Mouse (Mus musculus) testis, postnatal 14 days (tissue): ENCODE measurements around the gene Gorasp2.

Experiments used
- DNase-seq: peaks from one replicate; pipeline ENCODE4 v3.0.0; 2021; ENCODE audit warnings: low spot score

The Gorasp2 gene

DNA sequence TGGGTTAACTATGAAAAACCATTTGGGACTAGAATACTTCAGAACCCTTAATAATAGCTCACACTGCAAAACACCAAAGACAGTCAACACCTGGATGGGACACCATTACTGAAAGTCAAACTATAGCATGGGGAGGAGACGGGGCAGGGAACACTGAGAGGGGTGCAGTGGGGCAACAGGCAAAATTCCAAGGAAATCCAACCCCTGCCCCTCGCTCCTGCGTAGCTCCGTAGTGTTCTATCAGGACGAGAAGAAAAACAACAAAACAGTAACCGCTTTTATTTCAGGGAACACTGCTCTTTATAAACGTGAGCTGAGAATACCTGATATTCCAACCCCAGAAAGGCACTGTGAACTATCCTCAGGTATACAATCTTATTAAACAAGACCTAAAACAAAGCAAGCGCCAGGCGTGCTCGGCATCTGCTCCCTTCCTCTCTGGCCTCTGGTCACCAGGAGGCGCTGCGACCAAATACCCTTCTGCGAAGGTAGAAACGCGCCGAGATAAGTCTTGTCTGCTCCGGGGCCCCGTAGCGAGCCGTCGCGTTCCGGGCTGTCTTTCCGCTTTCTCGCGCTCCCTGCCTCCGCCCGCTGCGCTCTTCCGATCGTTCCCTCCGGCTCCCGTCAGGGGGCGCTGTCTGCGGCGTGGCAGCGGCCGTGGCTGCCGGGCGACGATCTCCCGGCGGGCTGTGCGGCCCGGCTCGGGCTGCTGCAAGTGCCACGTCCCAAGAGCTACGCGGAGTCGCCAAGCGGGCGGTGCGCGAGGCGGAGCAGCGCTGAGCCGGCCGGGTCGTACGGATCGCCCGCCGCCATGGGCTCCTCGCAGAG is at the start of gene Gorasp2:
TSS of gene Gorasp2 (plus strand) at position 690 of the 828 bp plus-strand sequence.
- peak; percentile 94 for DNase-seq

DNA sequence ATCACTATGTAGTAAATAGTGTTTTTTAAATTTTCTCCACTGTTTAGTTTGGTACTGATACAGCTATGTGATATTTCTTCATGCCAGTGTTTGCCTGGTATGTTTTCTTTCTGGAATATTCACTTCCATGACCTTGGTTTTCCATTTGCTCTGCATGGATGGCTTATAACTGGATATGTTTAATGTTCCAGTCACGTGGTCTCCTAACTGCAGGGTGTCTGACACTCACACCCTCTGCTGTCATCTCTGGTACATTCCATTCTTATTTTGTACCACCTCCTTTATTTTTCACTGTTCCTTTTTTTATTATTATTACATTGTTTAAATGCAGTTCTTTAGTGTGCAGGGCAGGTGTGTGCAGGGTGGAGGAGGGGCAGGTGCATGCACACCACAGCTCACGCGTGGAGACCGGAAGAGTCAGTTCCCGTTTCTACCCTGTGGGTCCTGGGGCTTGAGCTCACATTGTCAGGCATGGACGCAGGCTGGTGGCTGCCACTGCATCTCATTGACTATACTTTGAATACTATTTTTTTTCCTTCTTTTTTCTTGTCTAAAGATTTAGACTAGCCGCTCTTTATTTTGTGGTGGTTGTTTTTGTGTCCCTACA is 46.5 kb upstream of the Gorasp2 start:
- no peak for DNase-seq

DNA sequence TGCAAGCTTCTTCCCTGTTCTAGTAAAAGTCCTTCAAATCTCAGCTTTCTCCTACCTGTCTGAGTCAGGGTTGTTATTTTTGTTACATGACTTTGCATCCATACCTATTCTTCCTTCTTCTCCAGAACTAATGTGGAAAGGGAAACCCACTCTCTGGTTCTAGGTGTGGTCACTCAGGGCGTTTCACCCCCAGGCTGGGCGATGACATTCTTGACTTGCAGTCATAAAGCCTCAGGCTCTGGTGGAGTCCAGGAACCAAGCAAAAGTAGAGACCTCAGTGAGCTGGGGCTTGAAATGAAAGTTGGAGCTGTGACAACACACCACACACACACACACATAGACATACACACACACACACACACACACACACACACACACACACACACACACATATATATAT is 45.3 kb upstream of the Gorasp2 start:
- DNase-seq = no peak

DNA sequence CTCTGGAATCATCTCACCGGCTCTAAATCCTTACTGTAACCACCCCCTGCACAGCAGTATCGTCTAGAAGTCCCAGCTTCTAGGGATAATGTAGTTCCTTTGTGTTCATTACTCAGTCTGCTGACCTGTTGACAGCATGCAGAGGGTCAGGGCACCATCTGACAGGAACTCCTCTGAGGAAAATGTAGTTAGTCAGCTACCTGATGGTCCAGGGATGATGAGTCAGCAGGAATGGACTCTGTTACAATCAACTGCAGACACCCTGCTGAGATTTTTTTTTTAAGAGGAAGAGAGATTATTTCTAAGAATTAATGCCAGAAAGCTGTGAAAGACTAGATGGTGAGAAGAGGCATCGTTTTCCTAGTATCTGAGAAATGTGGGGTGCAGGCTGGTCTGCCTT is 44.8 kb upstream of the Gorasp2 start:
- no peak for DNase-seq

DNA sequence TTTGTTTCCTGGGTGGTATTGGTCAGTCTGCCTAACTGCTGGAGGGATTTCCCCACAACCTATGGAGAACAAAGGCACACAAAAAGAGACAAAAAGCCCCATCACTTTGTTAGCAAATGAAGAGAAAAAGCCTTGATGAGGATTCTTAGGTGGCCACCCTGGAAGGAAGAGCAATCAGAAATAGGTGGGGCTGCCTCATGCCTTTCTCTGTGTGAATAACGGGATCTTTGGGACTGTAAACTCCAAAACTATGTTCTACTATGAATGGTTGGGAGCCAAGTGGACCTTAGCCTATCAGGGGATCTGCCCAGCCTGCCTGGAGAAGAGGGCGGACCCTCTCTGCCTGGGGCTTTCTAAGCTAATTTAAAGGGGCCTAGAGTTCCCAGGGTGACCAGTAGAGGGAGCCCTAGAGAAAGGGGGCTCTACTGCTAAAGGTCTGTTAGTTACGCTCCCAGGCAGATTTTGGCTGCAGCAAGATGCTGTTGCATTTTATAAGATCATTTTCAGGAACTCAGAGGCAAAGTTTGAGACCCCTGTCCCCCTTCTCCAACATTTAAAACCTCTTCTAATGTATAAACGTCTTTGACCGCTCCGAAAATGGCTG is 42.0 kb upstream of the Gorasp2 start:
- peak; percentile 33 for DNase-seq

DNA sequence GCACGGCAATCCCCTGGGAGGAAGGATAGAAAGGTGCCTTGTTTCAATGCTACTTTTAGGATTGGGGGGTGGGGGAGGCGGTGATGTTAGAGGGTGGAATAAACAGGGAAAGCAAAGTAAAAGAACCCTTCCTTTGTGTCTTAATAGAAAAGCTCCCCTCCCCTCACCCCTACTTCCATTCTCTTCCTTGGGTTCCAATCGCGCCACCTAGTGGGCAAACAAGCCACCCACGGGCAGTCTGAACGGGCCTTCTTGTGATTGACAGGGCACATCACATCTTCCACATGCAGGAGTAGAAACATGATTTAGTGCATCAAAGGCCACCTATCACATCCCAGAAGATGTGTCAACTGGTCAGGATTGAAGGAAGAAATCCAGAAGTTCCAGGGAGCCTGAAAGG is 41.2 kb upstream of the Gorasp2 start:
- peak; percentile 81 for DNase-seq

DNA sequence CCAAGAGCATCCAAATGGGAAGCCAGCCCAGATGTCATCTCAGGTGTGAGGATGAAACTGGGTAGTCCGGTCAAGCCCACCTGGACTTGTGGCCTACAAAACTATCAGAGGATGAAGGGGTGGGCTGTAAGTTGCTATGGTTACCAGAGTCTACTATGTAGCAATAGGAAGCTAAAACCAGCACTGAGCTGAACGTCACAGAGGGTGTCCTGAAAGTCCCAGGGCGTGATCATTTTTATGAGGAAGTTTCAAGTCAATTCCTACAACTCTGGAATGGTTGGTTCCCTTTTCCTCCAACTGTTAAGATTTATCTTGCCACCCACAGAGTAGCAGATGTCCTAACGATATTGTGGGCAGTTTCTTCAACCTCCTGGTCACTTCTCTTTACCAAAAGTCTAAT is 39.1 kb upstream of the Gorasp2 start:
- DNase-seq = no peak

DNA sequence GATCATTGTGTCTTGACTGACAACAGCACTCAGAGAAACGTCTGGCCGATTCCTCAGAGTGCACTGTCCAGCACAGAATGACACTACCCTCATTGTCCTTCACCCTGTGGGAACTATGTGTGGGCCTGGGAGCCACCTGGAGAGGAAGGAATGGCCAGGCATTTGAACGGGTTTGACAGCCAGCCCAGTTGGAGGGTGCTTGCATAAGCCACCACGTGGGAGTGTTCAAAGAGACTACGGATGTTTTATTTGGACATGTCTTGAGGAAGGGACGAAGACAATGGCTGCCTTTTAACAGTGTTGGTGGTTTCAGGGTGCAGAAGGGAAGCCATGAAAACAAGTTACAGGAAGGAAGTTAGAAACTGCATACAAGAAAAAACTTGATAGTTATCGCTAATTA is 35.6 kb upstream of the Gorasp2 start:
- DNase-seq = no peak

DNA sequence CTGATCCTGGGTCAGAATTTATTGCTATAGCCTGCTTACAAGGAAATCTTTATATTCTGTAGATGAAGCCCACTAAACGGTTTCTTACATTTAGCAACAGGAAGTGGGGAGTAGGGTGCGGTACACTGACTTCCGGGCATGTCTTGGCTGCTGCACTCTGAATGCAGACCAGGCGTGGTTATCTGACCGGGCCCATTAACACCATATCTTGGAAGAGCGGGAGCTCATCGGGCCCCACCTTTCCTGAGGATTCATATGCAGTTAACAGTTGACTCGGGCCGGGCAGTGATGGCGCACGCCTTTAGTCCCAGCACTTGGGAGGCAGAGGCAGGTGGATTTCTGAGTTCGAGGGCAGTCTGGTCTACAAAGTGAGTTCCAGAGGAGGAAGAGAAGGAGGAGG is 33.0 kb upstream of the Gorasp2 start:
- no peak for DNase-seq

DNA sequence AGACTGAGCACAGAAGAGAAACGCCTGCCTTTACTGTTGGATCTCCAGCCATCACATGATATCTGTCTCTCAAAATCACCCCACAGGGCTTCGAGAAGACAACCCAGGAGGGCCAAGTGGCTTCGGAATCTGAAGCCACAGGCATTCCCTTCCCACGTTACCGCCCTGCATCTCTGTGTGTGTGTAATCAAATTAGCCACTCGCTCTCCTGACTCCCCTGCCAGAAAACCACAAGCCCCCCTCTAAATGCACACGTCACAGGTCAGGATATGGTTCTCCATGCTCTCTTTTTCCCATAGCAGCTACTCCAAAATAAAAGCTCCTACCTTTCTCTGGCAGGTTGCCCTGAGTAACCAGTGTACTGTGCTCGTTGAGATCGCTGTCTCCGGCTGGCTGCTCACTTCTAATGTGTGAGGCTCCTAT is 32.0 kb upstream of the Gorasp2 start:
- peak; percentile 44 for DNase-seq

DNA sequence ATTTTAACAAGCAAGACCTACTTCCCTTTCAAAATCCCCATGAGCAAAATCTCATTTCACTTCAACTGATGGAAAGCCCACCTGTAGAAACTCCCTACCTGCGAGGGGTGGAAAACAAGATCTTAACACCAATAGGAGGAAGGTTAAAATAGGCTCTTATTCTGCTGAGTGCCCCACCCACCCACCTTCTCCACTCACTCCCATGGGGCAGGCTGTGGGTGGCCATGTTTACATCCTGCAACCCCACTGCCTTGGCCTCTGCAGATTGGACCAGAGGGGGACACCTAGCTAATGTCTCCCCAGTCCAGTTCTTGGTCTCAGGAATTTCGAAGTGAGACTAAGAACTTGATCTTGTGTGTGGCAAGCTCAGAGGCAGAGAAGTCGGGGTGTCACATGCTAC is 31.5 kb upstream of the Gorasp2 start:
- DNase-seq = no peak

DNA sequence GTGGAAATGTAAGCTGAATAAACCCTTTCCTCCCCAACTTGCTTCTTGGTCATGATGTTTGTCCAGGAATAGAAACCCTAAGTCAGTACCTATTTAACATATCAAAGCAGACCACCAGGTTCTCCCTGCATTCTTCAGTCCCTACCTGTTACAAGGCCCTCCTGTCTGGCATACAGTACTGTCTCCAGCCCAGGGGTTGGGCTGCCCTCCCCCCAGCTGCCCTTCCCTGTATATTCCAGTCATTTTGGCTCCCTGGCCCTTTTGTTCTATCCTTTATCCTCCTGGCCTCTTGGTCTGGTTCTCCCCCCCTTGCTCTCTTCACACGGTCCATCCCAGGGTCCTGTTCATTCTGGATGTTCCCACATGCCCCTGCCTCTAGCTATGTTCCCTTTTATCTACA is 30.1 kb upstream of the Gorasp2 start:
- DNase-seq = no peak

DNA sequence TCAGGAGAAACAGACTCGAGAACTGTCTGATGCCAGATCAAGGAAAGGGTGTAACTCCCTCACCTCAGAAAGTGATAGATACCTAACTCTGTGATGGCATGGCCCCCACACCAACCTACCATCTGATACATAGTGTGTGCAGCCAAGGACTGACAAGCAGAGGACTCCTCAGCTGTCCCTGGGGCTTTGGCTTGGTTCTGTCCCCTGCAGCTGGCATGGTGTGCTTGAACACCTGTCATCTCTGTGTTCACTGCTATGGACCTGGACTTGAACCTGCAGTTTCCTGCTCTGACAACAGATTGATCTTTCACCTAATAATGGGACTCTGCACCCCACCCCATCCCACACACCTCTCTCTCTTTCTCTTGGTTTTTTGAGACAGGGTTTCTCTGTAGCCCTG is 29.0 kb upstream of the Gorasp2 start:
- DNase-seq = no peak

DNA sequence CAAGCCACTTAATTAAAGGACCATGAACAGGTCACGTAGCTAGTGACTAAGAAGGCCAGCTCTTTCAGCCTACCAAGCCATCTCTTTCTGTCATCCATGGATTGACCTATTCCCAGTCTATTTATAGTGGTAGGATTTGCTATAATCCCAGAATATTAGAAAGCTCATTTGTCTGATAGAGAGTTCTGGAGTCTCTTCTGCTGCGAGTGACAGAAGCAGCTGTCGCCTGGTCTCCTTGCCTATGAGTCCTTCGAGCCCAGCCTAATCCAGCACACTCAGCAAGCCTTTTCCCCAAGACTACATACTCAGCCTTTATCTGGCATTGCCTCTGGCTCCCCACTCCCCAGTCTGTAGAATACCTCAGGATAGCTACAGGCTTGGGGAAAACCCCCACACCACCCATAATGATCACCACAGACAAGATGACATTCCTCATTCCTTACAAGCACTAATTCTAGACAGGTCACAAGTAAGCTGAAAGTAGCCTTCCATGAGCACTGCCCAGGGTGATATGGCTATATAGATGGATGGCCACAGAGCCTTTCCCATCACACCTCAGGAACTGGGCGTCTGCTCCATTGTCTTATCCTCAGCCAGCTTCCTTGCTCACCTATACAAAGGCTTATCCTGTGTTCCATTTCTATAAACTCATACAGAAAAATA is 27.2 kb upstream of the Gorasp2 start:
- DNase-seq = no peak

DNA sequence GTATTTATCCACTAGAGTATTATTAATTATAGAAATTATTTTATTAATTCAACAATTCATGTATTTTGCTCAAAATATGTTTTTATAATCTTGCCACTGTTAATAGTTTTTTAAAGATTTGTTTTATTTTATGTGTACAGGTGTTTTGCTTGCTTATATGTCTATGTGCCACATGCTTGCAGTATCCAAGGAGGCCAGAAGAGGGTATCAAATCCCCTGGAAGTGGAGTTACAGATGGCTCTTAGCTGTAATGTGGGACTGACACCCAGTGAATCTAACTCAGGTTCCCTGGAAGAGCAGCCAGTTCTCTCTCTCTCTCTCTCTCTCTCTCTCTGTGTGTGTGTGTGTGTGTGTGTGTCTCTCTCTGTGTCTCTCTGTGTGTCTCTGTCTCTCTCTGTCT is 20.4 kb upstream of the Gorasp2 start:
- DNase-seq = no peak

DNA sequence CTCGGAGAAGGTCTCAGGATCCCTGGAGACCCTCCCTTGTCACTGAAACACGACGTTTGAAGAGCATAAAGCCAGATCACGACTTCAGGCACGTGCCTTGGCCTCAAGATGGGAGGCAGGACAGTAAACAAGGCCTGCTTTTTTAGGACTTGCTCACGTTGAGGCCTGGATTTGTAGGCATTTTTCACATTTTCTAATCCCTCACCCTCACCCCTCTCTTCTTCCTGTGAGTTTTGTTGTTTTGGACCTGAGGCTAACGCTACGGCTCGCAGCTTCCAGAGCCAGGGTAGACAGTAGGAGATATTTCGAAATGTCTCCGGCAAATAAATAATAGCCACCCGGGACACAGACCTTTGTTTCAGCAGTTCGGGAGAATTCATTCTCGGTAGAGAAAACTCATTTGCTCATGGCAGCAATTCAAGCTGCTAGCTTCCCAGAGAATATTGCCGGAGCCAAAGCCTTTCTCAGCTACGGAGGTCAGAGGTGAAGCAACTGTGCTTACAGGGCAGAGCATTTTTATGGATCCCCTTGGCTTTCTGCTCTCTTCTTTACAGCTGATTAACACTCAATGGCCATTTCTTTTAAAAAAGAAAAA is 18.3 kb upstream of the Gorasp2 start:
- no peak for DNase-seq

DNA sequence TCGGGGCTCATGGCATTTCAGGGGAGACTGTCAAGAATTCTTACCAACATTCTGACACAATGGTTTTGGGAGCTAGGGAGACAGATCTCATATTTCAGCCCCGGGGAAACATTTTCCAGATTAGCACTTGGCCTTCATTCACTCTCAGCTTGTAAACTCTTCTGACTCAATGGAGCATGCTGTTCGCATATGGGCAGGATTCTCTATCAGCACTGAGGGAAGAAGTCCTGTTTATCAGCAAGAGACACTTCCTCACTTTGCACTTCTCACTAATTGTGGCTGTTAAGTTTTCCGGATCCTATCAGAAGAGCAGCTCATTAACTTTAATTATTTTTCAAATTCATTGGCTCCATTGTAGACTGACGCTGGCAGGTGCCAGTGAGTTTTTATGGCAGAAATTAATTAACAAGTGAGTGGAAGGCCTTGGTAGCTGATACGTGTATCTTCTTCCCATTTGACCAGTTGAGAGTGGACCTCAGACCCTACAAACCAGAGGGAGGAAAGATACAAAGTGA is 16.1 kb upstream of the Gorasp2 start:
- no peak for DNase-seq

DNA sequence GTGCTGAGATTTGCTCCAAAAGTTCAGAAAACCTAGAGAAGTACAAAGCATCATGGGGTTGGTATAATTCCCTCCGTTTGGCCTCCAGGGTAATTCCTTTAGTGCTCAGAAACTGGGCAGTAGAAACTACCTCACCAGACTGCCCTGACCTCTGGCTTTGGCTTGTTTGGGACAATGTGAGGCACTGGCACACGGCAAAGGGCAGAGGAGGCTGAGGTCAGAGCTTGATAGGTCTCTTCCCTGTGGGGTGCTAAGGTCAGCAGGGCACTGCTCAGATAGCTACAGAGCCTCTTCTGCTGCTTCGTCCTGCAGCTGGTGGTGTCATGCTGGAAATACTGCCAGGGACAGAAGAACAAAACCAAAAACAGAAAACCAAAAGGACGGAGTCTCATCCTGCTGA is 13.7 kb upstream of the Gorasp2 start:
- no peak for DNase-seq

DNA sequence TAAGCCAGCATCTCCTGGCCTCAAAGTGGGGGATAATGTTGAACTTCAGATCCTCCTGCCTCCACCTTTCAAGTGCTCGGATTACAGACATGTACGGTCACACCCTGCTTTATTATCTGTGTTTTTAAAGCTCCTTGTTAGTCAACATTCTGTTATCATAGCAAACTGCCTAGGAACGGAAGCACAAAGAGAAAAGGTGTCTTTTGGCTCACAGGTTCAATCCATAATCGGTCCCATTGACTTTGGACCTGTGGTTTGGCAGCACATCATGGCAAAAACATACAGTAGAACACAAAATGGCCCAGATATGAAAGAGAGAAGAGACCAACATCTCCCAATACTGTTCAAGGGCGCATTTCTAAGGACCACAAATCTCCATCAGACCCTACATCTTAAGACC is 13.1 kb upstream of the Gorasp2 start:
- no peak for DNase-seq

DNA sequence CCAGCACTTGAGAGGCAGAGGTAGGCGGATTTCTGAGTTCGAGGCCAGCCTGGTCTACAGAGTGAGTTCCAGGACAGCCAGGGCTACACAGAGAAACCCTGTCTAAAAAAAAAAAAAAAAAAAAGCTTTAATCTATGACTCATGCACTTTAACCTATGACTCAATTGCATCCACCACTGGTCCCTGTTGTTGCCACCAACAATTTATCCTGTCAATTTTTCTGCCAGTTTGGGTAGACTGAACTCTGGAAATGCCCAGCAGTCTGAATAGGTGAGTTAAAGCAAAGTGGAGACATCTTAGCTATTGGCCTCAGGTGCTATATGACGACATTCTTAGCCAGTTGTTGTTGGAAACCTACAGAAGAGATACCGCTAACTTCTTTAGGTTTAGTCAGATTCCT is 11.9 kb upstream of the Gorasp2 start:
- DNase-seq = no peak

DNA sequence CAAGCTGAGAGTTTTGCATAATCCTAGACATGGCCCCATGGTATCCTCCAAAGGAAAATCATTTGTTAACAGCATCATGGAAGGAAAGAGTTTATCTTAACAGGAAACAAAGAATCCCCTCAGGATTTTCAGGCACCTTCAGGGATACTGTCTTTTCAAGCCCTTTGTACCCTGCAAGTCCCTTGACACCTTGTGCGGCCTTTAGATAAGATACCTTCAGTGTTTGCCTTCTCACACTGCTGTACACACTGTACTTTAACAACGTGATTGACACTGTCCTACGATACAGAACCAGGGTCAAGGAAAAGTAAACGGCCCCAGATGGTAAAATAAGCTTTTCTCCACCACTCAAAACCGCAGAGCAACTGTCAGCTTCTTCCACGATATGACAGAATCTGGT is 9.6 kb upstream of the Gorasp2 start:
- no peak for DNase-seq

DNA sequence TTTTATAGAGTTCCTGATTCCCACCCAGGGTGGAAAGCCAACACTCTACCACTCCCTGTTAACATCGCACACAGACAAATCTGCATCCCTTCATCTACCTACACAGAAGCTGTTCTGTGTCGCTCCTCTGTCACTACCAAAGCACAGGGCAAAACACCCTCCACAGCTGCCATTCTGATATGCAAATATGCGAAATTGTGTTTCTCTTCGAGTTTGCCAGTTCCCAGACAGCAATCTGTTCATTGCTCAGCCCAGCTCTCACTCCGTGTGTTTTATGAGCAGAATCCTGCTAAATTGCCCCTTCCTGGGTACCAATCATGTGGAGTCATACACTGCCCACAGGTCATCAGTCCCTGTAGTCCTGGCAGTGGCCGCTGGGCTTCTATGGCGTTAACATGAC is 4.3 kb upstream of the Gorasp2 start:
- DNase-seq = no peak
